Mouse (Mus musculus) left cerebral cortex, postnatal 10 days (tissue): ENCODE measurements around the gene Arl6ip4. TPM values are rescaled to one million over a fixed set of nuclear protein-coding genes. Genes with fewer than 3 reads are reported as not detected.

Source experiments
- total RNA-seq, 2 experiments: library from RNA; stranded (reverse); gene quantifications; 2 replicates each; pipeline ENCODE4 v1.2.3; 2021

Gene Arl6ip4
- total RNA-seq, 2 experiments from 2014 or later = 55.4 to 58.8 TPM

Other genes with a start within 250 kb of the Arl6ip4 start
- gene Hcar1, start 236.1 kb upstream of the Arl6ip4 start, total RNA-seq = 1 to 10 TPM in 1 of 2 experiments, under 1 TPM in 1; 0.88 to 1.0 TPM
- 10 to 100 TPM; 71.2 to 76.9 TPM for gene Denr, start 208.9 kb upstream of the Arl6ip4 start, total RNA-seq
- gene Gm43518, start 188.7 kb upstream of the Arl6ip4 start, total RNA-seq = 1 to 10 TPM; 1.5 to 2.4 TPM
- 1 to 10 TPM; 2.1 to 2.8 TPM for gene Ccdc62, start 185.4 kb upstream of the Arl6ip4 start, total RNA-seq
- gene Hip1r, start 142.5 kb upstream of the Arl6ip4 start, total RNA-seq = 10 to 100 TPM; 82.4 to 93.4 TPM
- gene Vps37b, start 83.8 kb upstream of the Arl6ip4 start, total RNA-seq = 10 to 100 TPM; 42.5 to 42.6 TPM
- 10 to 100 TPM; 43.8 to 45.5 TPM for gene Abcb9, start 20.3 kb upstream of the Arl6ip4 start, total RNA-seq
- 10 to 100 TPM; 32.5 to 34.6 TPM for gene Ogfod2, start 3.8 kb upstream of the Arl6ip4 start, total RNA-seq
- gene Pitpnm2, start 133.7 kb downstream of the Arl6ip4 start, total RNA-seq = 100 to 1,000 TPM; 149 to 170 TPM
- gene Mphosph9, start 211.9 kb downstream of the Arl6ip4 start, total RNA-seq = 10 to 100 TPM; 19.4 to 23.2 TPM
- 10 to 100 TPM; 11.2 to 13.3 TPM for gene 2810006K23Rik, start 212.0 kb downstream of the Arl6ip4 start, total RNA-seq
- gene Cdk2ap1, start 247.0 kb downstream of the Arl6ip4 start, total RNA-seq = 10 to 100 TPM; 86.3 to 97.3 TPM